Mouse (Mus musculus): ENCODE measurements at regions not wholly inside any gene's neighbourhood (a gene's known extent, or its start where the extent isn't known, plus 50 kb on each side); places are given as distances from the start of the nearest gene placed in this dataset.

DNA sequence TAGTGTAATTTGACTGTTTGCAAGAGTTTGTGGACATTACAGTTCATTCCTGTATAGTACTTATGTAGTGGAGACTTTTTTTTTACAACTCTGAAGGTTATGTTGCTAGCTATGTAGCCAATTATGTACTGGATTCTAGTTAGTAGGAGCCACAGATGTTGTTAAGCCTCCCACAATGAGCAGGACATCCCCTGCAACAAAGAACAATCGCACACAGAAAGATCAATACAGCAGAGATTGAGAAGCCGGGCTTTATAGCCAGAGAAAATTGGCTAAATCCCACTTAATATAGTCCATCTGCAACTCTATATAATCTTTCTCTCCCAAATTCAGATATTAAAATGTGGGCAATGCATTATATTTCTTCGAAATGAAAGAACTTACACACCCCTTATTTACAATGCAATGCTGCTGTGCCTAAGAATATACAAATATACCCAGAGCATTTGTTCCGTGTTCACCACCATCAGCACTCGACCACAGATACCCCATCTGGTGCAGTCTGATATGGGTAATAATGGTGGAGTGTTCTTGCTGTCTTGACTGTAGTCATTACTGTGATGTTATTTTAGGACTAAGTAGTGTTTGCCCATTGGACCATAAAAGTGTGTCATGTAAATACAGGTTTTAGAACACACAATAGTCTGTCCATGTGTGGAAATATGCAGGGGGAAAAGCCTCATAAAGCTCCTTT, 1351.9 kb upstream of the Zeb2 start:
- CTCF ChIA-PET, result no interaction called here

DNA sequence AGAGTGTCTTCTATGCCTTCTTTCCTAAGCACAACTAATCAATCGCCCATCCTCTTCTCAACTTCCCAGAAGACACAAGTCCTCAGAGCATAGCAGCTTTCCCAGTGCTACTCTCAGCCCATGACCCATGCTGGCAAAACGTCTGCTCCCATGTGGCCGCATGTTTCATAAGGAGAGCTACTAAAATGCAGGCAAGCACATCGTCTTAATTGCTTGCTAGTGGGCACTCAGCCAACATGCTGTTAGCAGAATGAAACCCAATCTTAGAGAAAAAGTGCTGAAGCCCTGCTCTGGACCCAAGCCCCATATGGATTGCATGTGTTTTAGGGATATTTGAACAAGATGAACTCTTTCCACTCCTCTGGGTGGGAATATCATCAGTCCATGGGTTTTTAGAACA, 1348.2 kb upstream of the Zeb2 start:
- CTCF ChIA-PET, result no interaction called here

DNA sequence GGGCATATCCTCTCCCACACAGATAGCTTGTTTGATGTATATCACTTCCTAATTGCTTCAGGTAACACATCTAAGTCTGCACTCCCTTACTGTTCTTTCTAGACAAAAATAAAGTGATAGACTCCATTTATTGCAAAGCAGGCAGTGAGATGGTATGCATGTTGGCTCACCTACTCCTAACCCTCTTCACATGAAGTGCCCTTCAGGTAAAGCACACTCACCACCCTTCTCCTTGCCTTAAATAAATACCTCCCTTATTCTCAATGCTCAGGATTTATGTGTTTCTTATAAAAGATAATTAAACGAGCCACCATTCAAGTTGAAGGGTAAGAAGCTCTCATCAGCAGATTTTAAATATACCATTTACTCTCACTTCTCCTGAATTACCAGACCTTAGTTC, 1347.7 kb upstream of the Zeb2 start:
- CTCF ChIA-PET, result no interaction called here

DNA sequence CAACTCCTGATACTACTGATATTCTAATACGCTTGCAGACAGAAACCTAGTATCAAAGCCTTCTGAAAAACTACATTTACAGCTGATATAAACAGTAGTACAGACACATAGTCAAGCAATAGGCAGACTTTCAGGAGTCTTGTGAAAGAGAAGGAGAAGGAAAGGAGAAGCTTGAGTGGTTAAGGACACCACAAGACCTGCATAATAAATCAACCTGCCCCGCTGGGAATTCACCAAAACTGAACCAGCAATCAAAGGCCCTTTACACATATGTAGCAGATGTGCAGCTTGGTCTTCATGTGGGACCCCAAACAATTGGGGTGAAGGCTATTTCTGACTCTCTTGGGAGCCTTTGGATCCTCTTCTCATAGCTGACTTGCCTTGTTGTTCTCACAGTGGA, 1345.5 kb upstream of the Zeb2 start:
- CTCF ChIA-PET, result no interaction called here

DNA sequence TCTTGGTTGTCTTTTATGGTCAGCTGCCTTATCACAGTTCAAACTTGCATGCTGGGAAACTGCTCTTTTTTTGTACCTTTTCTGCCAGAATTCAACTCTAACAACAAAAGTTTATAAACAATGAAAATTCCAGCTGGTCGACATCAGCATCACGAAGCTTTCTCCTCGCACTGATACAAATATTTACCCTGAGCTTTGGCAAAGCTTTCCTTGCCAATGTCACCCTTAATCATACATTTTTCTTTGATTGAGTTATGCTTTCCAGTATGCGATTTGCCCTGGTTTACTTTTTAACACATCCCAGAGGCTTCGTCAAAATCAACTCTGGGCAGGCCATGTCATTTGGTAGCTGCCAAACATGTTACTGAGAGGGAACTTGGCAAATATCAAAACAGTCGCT, 1333.5 kb upstream of the Zeb2 start:
- CTCF ChIA-PET, result no interaction called here

DNA sequence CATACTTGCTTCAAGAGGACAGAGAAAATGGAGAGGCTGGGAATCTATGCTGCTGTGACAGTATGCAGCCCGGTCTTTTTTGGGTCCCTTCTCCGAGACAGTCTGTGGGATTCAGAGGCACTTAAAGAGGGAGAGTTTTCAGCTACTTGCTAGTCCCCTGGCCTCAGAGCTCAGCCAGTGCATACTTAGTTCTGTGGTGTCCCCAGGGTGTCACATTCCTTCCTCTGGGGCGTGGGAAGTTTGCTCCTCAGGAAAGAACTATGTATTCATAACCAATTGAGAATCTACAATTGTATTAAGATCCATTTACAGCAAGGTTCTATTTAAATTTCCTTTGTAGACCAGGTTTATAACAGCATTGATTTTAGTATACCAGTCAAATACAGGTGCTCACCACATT, 1328.1 kb upstream of the Zeb2 start:
- CTCF ChIA-PET, result no interaction called here

DNA sequence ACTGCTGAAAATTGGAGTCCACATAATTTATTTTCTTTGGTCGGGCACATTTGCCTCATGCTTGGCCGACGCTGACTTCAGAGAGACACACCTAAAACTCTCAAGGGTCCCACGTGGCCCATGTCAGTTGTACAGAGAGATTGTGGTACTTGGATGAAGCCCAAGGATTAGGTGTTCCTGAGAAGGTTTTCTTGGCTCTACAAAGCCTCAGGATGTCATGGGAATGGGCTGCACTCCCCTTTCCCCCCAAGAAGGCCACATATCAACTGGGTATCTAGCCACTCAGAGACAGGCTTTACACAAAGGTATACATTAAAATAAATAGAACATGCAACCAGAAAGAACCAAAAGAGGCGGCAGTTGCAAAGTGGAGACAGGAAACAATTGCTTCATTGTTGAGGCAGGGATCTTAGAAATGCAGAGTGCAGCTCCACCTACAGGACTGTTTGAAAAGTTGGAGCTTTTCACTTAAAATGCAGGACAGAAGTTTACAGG, 1326.5 kb upstream of the Zeb2 start:
- CTCF ChIA-PET, result no interaction called here

DNA sequence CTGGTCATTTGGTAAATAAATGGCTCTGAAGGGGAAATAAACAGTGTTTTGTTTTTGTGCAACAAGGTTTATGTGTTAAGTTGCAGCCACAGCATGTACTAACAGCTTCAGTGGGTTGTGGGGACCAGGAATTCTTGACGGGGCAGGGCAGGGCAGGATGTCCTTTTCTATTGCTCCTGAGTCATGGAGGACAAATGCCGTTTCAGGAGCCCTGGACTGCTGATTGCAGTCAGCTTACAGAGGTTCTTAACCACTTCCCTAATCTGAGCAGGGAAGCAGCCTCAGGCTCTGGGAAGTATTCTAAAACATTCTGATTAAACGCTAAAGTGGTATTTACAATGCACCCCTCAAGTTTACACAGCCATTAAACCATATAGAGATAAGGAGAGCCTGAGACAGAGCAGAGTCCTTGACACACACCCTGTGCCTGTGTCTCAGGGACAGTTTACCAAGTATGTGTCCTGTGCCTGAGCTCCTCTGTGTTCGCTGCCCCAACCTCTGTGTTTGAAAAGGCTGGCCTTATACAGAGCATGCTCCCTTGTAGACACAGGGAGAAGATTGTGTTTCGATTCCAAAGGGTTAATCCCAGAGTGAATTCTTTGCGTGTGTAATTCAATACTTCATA, 1326.0 kb upstream of the Zeb2 start:
- CTCF ChIA-PET, result no interaction called here

DNA sequence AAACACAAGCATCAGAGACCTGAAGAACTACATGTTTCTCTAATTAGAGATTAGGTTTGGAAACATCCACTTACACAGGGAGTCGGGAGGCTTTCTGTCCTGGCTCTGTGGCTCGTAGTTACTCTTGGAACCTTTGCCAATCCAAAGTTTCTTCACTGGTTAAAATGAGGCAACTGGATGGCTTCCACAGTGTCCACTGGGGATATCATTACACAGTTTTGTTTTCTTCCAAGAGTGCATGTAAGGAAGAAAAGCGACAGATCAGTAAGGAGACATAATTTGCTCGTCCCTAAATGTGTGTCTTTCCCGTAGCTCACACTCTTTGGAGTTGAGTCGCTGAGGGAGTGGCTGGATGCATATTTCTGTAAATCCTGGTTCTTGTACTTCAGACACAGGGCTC, 1325.4 kb upstream of the Zeb2 start:
- CTCF ChIA-PET, result no interaction called here

DNA sequence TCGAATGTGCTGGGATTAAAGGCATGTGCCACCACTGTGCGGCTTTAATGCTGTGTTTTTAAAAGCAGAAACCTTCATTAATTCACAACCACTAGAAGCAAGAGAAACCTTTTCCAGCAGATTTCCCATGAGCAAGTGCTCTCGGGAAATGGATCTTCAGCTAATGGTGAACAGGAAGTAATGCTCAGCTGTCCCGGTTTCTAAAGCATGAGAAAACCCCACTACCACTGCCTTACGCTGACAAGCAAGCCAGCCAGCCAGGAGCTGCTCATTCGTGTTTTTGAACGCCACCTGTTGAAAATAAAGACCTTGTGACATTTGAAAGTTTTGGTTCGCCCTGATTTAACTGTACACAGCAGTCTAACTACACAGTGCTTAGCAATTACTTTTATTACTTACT, 1324.7 kb upstream of the Zeb2 start:
- CTCF ChIA-PET, result no interaction called here

DNA sequence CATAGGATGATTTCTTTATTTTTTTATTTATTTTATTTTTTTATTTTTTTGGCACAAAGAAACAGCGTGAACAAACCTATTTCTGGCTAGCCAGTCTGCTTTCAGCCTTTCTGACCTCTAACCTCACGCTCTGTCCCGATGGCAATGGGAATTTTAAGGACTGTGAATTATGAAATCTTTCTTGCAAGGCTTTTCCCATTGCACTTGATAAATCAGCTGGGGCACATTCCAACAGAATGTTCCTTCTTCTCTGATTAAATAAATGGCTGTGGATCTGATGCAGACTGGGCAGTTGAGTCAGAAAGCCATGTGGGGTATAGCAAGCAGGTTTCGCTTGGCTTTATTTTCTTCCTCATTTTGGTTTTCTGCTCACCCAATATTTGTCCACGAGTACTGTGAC, 1324.2 kb upstream of the Zeb2 start:
- CTCF ChIA-PET, result no interaction called here

DNA sequence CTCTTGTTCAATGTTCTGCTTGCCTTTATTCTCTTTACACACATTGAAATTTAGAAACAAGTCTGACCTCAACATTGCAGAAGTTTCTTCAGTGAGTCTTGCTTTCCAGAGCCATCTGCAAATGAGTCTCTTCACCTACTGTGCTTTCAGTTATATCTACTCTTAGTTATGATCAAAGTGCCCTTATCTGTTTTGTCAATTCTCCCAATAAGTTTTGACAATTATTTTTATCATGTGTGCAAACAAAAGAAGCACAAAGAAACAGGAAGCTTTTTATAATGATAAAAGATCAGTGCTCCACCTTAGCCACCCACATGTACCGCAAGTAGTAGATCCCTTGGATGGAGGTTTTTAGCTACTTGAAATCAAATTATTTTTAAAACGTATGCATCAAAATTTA, 1322.8 kb upstream of the Zeb2 start:
- CTCF ChIA-PET, result interaction anchor here (0.6 kb wide), 1 partner anchor 1733 kb away, joined by 4 read pairs; no protein-coding TSS in a partner anchor

DNA sequence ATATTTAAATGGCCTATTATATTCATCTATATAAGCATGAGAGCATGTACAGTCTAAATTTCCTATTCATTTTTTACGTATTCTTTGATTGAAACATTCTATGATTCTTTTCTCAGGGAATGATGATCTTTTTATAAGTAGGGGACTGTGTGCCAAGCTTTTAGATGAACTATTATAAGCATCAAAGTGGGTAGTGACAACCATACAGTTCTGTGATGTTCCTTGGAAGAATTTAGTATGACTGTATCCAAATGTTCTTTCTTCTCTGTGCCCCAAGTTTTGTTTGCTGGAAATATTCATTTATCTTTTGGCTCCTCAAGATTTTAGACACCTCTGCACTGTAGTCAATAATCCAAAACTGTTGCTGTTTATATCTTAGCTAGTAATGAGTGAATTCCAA, 1301.1 kb upstream of the Zeb2 start:
- CTCF ChIA-PET, result no interaction called here

DNA sequence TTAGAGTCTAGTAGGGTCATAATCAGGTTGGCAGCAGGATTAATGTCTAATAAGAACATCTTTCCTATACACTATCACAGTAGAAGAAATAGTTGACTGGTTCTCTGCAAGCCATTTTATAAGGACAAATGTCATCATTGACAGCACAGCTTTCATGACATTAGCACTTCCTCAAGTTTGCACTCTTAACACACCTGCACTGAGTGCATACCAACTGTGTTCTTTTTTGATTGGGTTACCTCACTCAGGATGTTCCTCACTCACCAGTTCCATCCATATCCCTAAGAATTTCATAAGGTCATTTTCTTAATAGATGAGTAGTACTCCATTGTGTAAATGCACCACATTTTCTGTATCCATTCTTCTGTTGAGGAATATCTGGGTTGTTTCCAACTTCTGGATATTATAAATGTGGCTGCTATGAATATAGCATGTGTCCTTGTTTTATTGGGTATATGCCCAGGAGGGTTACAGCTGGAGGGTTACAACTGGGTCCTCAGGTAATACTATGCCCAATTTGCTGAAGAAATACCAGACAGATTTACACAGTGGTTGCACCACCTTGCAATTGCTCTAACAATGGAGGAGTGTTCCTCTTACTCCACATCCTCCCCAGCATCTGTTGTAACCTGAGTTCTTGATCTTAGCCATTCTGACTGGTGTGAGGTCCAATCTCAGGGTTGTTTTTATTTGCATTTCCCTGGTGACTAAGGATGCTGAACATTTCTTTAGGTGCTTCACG, 1285.3 kb upstream of the Zeb2 start:
- CTCF ChIA-PET, result interaction anchor here (0.5 kb wide), 1 partner anchor 1616 kb away, joined by 4 read pairs; no protein-coding TSS in a partner anchor

DNA sequence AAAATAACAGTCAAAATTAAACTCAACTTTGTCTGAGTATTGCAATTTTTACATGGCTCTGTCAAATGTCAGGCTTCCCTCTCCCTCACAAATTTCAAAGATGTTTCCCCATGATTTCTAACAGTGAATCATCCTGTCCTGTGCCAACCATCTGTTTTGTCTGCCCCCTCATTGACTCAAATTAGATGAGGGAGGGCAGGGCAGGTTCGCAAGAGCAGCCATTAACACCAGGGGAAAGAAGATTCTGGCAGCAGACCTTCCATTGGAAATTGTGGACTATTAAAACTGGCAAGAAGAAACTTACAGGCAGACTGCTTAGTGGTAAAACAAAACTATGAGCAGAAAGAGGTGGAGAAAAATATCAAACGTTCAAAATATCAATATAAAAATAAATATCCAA, 1277.0 kb upstream of the Zeb2 start:
- CTCF ChIA-PET, result no interaction called here

DNA sequence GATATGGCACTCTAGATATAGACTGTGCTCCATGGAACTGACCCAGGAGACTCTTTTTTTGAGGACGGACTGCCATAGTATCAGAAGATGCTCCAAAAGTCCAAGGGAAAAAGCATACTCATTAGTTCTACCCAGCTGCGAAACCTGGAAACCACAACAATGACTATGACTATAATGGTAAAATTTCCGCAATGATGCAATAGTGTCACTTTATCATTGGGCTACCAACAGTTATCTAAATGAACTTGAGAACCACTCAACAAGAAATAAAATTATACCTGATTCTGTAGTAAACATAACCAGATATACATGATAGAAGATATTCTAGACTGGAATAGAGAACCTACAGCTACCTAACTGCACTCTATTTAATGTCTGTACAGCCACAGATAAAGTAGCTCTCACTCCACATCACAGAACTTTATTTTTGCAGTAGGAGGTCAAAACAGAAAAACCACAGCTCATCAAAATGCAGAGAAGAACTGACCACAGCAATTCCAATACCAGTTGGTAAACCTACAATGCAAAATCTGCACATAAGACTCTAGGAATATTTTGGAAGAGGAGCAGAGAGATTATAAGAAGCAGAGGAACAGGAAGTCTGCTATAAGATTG, 1255.8 kb upstream of the Zeb2 start:
- CTCF ChIA-PET, result no interaction called here

DNA sequence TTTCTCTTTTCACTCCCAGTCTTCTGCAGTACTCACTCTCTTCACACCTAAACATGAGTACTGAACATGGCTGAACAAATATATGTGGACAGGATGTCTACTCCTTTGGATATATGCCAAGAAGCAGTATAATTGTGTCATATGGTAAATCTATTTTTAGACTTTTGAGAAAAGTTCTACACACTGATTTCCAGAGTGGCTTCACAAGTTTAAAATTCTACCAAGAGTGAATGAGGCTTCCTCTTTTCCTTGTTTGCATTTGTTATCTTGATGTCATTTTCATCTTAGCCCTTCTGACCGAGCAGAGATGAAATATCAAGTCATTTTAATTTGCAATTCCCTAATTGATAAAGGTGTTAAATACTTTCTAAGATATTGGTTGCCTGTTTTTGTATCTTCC, 1254.6 kb upstream of the Zeb2 start:
- CTCF ChIA-PET, result no interaction called here

DNA sequence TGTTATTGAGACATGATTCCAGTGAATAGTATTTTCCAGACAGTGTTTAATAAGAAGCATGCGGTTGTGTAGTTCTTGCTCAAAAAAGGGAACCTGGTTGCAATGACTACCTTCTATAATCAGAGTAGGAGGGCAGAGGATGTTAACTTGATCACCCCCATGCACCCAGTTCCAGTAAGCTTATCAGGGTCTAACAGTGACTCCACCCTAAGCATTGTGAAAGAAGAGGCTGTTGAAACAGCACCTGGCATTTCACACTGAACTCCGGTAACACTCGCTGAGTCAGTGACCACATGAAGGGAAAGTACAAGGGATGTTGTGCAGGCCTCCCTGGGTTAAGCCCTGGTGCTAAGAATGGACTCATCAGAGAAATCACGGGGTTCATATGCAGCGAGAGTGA, 1253.8 kb upstream of the Zeb2 start:
- CTCF ChIA-PET, result interaction anchor here (0.6 kb wide), 2 partner anchors 10 to 934 kb away, joined by 3 read pairs; no protein-coding TSS in a partner anchor

DNA sequence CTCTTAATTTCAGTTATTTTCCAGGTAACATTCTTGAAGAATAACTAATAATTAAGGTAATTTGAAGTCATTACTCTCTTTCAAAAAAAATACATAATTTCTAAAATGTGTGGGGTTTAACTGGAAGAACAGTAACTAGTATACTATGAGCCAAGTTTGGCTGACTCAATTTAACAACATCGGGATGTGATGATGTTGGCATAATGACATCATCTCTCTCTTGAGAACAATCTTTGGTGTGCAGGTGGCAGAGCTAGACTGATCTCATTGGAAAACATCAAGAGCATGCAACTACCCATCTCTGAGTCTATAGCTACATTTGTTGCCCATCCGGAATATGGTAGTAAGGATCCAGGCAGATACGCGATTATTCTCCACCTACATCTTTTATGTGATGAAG, 1251.7 kb upstream of the Zeb2 start:
- CTCF ChIA-PET, result no interaction called here

DNA sequence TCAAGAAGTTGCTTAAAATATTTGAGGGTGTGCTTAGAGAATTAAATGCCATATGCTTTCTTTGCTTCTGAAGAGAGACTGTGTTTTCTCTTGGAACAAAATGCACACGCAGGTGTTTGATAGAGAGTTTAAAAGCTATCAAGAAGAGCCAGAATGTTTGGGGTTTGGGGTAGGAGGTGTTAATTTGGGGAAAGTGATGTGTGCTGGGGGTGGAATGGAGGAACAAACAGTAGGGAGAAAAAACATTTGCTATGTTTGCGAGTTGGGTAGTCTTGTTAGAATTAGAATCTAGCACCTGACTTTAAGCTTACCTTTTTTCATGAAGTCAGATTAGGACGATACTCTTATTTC, 1248.9 kb upstream of the Zeb2 start:
- CTCF ChIA-PET, result no interaction called here

DNA sequence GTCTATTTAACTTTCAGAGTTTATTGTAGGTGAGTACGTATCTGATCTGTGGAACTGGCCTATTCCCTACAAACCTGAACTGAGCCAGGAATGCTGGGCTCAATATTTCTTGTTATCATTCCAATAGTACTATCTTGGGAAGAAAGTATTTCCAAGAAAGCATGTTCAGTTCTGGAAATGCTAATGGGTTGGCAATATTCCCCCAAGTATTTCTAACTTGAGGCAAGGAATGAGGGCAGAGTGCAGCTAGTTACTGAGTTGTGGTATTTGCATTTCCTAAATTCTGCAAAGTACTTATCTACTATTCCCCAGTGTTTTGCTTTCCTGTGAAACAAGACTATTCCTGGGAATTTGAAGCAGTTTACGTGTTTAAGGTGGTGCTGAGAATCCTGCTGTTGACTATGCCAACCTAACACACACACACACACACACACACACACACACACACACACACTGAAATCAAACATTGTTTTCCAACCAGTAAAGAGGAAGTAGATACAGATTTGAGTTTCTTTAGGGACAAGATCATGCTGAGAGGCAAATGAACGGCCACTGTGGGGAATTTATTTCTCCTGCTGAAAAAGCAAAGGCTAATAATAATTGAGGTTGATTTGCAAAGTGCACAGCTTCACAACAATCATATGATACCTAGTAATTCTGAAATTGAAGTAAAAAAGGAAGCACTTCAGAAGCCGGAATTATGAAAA, 1248.4 kb upstream of the Zeb2 start:
- CTCF ChIA-PET, result no interaction called here

DNA sequence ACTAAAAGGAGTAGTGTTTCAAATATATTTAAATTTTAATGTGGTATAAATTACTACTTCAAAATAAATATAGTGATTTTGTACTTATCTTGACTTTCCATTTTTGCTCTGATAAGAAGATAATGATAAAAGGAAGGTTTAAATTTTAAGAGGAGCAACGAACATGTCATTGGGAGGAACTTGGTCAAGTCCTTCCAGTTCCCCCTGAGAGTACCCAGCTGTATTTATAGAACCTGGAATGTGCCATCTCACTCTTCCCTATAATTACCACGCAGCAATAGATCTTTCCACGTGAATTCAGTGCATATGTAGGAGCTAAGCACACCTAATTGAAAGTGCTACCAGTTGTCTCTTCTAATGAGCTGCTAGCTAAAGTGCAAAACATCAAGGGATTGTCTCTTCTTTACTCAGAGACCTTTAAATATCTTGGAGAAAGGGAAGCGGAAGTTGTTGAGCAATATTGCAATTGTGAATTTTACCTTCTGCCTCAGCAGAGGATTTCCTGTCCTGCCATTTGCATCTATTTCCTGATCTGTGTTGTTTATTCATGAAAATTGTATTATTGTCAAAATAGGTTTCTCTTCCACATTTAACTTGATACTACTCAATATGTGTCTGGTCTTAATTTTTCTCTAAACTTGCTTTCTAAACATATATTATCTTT, 1243.0 kb upstream of the Zeb2 start:
- CTCF ChIA-PET, result no interaction called here

Data from spleen, embryonic (tissue).